Mouse (Mus musculus): ENCODE data around the gene Pigs.

Pigs gene

DNA sequence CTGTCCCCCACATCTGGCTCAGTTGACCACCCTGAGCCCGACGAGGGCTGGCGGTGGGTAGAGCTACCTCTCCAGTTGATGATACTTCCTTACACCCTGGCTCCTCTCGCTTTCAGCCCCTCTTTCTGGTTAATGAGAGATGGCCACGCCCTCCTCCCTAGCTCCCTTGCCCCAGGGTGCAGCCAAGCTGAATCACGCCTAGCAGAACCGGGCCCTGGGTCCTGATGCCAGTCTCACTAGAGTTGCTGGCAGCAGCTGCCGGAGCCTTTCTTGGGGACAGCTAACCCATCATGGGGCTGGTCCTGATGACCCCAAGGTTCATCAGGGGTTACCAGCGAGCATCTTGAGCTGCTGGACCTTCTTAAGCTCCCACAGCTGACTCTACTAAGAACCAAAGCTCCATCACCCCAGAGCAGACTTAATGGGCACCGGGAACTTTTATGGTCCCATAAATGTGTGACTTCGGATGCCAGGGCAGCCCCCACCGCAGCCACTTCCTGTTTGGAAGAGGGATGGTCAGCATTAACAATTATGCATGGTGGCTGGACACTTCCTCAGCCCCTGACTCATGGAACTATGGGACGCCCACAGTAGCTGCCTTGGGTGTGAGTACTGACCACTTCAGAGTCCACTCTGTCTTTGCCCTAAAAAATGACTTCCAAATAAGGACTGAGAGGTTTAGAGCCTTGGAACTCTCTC is 35.2 kb downstream of the Pigs start:
- DNase-seq (ENCODE audit: low spot score in 2 of 2) = no peak

DNA sequence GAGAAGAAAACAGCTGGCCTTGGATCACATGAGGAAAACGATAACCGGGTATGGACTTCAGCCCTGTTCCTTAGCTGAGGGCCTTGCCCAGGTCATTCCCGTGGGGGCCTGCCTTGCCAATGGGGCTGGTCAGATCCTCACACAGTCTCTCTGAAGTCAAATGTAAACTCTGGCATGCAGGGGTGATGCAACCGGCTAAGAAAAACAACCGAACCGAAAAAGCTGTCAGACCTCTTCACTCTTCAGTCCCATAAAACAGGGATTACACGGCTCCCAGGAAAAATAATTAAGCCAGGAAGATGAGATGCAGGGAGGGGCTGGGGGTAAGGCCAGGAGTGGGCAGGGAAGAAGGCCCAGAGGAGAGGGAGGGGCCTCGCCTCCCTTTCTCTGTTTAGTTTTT is 35.9 kb downstream of the Pigs start:
- DNase-seq (ENCODE audit: low spot score in 2 of 2) = no peak

DNA sequence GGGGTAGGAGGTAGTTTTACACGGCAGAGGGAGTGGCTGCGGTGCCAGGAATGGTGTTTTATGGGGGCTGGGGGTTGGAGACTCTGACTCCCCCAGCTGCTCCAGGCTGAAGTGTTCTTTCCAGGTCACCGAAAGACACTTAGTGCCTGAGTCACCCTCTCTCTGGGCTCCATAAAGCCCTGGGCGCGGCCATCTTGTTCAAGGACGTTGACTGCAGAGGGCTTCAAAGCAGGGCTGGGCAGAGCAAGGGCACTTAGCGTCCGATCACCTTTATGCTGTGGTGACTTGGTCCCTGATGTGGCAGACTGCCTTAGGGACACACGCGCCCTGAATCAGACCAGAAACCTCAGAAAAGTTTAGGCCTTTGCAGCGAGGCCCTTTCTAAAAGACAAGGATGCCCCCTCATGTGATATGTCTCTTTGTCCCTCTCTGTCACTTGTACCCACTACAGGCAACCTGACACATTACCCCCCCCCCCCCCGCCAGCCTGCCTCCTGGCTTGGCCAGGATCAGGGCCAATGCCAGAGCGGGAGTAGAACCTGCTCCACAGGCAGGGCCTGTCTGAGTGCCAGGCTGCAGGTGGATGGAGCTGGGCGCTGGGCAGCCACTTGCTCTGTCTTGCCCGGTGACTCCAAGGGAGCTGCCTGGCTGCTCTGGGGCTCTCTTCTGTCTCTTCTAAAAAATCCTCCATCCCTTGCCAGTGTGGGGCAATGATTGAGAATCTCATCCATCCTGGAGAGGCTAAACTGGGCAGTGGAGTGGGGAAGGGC is 39.4 kb downstream of the Pigs start:
- no peak for DNase-seq (ENCODE audit: low spot score in 2 of 2)

DNA sequence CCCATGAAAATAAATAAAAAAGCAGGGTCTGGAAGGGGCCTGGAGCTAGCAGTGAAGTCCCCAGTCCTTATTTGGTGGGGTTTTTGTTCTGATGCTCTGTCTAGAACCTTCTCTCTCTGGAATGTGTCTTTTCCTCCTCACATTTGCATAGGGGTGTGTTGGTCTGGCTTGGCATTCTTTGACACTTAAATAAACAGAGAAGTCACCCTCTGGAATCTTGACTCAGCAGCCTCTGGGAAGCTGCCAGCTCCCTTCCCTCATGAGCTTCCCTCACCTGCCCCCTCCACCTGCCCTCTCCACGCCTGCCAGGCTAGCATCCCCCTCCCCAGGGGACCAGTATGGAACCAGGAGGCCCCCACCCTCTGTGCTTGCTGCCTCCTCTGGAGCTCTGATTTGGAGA is 42.2 kb downstream of the Pigs start:
- no peak for DNase-seq (ENCODE audit: low spot score in 2 of 2)

DNA sequence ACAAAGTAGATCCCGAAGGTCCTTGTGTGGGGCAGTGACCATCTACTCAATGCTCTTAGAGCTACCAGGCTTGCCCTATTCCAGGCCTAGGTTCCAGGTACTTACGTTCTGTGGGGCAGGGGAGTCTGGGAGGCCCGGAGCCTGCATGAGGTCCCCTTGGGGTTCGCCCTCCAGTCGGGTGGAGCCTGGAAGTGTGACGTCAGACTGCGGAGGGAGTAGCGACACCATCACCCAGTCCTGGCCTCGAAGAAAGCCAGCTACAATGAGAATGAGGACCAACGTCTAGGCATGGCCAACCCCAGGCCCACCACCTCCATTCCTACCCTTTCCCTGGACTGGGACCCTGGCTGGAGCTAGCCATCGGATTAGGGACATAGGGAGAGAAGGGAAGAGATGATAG is 43.5 kb downstream of the Pigs start:
- DNase-seq (ENCODE audit: low spot score in 2 of 2) = no peak

DNA sequence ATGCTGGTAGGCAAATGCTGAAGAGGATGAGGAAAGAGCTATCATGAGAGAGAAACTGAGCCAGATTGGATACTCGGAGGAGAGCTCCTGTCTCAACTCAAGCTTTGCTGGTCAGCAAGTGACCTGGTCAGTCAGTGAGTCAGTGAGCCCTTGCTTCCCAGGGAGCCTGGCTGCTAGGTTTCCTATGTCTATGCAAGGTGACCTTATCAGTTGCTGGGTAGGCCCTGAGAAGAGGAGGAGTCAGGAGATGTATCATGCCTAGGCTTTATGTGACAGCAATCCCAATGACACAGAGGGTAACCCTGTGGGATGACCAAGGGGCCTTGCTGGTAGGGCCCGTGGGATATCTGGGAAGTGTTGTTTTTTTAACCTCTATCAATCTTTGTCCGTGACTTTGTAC is 44.0 kb downstream of the Pigs start:
- no peak for DNase-seq (ENCODE audit: low spot score in 2 of 2)

DNA sequence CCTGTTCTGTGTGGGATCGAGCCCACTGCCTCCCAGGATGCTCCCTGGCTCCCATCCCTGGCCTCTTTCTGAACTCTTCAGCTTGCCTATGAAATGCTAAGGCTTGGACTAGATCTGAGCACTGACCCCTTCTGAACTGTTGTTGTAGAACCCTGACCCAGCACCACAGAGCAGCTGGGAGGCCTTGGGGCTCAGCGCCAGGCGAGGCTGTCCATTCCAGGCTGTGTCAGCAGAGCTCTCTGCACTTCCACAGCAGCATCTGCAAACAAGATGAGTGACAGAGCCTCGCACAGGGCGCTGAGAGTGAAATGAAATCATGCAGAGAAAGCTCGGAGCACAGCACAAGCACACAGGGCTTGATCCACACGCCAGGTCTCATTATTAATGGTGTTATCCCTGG is 44.4 kb downstream of the Pigs start:
- DNase-seq (ENCODE audit: low spot score in 2 of 2) = no peak

DNA sequence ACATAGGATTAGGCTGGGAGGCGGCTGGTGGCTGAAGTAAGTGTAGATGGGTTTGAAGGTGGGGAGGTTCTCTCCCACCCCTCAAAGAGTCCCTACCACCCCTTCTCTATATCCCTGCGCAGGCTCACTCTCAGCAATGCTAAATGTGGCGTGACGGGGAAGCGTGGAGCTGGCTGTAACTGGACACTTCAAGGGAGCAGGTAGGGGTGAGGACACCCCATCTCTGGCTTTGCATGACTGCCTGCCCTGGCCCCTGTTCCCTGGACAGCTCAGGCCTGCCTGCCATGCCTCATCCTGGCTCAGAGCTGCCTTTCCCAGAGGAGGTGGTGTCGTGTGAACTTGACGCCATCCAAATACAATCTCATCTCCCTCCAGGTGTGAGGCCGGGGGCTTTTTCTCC is 45.9 kb downstream of the Pigs start:
- no peak for DNase-seq (ENCODE audit: low spot score in 2 of 2)

DNA sequence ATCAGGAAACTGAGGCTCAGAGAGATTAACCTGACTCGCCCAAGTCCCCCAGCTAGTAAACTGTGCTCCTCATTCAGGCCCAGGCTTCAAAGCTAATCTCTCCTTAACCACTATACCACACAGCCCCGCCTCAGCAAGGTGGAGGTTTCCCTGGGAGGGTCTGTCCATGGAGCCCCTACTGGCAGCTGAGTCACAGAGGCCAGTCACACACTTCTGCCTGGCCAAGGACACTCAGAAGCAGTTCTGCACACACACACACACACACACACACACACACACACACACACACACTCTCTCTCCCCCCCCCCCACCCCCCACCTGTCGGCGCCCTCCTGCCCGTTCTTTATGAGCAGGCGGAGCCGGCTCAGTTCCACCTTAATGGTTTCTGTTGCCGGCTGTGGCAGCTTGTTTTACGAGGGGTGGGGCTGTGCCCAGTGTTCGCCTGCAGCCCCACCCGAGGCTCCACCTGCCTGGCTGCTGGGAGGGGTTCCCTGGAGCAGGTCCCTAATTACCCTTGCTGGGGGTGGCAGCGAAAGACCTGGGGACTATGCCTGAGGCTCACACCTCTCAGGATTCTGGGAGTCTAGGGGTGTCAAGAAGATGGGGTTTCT is 49.4 kb downstream of the Pigs start:
- no peak for DNase-seq (ENCODE audit: low spot score in 2 of 2)

DNA sequence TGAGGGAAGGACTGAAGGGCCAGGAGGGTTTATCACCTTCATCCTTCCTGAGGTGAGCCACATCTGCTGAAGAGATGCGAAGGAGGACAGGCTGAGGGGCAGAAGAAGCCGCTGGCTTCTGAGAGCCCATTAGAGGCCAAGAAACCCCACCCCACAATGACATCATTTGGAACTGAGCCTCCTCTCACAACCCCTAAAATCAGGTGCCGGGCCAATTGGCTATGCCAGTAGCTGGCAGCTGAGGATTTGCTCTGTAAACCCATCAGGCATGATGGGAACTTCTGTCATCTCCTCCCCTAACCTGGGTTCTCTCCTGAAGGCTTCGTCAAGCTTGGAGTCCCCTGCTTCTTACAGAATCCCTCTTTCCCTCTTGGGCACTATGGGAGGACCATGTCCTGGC is 52.1 kb downstream of the Pigs start:
- DNase-seq (ENCODE audit: low spot score in 2 of 2) = no peak

DNA sequence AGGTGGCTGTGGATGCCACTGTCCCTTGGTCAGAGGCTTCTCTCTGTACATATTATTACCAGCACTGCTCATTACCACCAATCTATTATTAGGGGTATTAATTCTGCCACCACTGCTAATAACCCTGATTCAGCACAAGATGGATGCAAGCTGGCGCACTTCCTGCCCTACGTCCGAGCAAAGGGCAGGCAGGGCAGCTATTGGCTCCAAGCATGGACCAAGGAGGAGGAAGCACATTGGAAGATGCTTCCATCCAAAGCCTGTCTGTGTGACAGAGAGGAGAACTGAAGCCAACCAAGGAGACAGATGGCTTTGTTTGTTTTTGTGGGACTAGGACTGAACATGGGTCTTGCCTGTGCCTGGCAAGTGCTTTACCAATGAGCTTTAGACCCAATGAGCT is 52.8 kb downstream of the Pigs start:
- DNase-seq (ENCODE audit: low spot score in 2 of 2) = no peak

DNA sequence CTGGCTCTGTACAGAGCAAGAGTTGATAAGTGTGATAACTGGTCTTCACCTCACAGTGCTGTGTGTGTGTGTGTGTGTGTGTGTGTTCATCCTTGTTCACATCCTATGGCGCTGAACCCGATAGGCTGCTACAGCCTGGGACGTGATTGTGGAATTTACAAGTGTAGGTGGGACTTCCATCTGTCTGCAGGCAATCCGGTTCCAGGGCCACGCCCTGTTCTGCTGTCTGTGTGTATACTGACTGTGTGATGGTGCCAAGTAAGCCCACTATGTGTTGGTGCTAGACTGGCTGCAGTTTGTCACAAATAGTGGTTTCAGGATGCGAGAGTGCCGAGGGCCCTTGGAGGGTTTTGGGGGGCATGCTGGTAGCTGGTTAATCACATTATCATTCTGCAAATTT is 54.1 kb downstream of the Pigs start:
- no peak for DNase-seq (ENCODE audit: low spot score in 2 of 2)

DNA sequence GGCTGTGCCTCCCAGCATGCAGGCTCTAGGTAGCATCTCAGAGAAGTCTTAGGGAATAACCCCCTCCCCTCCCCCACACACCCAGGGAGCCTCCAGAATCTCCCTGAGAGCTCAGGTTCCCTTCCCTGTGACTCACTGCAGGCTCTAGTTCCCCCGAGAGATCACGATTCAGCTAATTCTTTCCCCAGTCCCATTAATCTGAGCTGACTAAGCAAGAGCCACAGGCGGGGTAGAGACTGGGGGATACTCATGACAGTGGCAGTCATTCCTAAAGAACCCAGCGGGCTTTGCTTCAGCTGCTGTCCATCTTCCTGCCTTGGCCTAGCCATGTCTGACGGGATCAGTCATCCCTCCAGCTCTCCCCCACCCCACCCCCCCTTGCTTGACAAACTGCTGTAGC is 54.5 kb downstream of the Pigs start:
- no peak for DNase-seq (ENCODE audit: low spot score in 2 of 2)

DNA sequence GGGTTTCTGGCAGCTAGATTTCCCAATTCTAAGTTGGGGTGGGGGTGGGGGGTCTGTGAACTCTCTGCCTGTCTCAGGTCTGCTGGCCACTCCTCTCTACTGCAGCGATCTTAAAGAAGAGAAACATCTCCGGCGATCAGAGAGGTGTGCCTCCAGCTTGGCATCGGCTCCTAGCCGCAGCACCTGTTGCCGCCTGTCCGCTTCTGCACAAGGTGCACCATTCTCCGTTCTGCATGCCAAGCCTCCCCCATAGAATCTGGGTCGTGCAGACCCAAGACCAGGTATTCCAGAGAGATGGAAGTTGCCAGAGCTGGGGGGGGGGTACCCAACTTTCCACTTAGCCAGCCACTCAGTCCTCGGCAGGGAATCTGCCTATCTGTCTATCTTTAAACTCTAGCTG is 57.6 kb downstream of the Pigs start:
- DNase-seq (ENCODE audit: low spot score in 2 of 2) = no peak

DNA sequence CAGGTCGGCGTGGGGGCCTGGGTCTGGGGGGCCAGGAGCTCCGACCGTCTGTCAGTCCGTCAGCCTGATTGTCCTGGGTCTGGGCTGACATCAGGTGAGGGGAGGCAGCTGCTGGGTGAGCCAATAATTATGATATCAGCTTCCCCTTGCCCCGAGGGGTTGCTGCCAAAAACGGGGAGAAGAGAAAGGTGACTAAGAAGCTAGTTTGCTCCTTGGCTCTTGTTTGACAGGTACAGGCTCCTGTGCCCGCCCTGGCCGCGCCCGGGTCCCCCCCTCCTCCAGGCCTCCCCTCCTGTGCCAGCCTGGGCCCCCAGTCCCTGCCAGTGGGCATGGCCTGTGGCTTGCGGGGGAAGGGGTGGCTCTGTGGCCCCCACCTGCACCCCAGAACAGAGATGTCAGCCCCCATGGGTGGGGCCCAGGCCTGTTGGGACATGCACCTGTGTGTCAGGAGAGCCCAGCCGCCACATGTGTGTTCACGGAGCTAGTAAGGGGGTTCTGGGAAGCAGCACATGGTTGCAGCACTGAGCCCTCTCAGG is 58.4 kb downstream of the Pigs start, which contains the start of gene Foxn1:
Foxn1 (minus strand) TSS at position 51 of the 536 bp plus-strand sequence.
- DNase-seq (ENCODE audit: low spot score in 2 of 2) = no peak
